Mouse (Mus musculus): ENCODE results near the gene Mark2. TPM values are rescaled to one million over a fixed set of nuclear protein-coding genes. Genes with fewer than 3 reads are reported as not detected.
A peak's percentile ranks its signal among the peaks of the same experiment; 100 is the strongest.

Gene Mark2
- polyA plus RNA-seq, 1 experiment = 17.9 TPM

GRCm38 (mm10) chr19:7302493-7302797 is 39.2 kb downstream of the Mark2 start:
- Histone ChIP-seq H3K4me1 (ENCODE audit: control insufficient read depth) (peaks cover 58% of the 10 kb centered on the region), H3K9me3 (ENCODE audit: control insufficient read depth, low read length) (no peaks in the 10 kb centered on the region), H3K27me3 (ENCODE audit: control insufficient read depth) (no peaks in the 10 kb centered on the region), H3K36me3 (ENCODE audit: control insufficient read depth) (peaks cover 56% of the 10 kb centered on the region), H3K4me3 (replicated peaks) (no peak overlapping the region)
- TF ChIP-seq TAL1 (IDR thresholded peaks at IDR 0.05; ENCODE audit: low read length) = no peak
- no peak for TF ChIP-seq GATA1 (IDR thresholded peaks at IDR 0.05; ENCODE audit: low read length)

- no peaks in the 10 kb centered on the region for H3K27me3 ChIP-seq (ENCODE audit: control insufficient read depth)
- no peak overlapping the region for H3K4me3 ChIP-seq (replicated peaks)
- no peaks in the 10 kb centered on the region for H3K9me3 ChIP-seq (ENCODE audit: control insufficient read depth, low read length)
- peaks cover 57% of the 10 kb centered on the region for H3K4me1 ChIP-seq (ENCODE audit: control insufficient read depth)
- H3K36me3 ChIP-seq (ENCODE audit: control insufficient read depth) = peaks cover 55% of the 10 kb centered on the region
- TF ChIP-seq GATA1 (IDR thresholded peaks at IDR 0.05; ENCODE audit: low read length) (no peak), TAL1 (IDR thresholded peaks at IDR 0.05; ENCODE audit: low read length) (no peak)
Measured at GRCm38 (mm10) chr19:7301647-7302492, 39.8 kb downstream of the Mark2 start.

- TF ChIP-seq TAL1 (IDR thresholded peaks at IDR 0.05; ENCODE audit: low read length) (no peak), GATA1 (IDR thresholded peaks at IDR 0.05; ENCODE audit: low read length) (no peak)
Measured at GRCm38 (mm10) chr19:7300078-7300477, 41.6 kb downstream of the Mark2 start.

GRCm38 (mm10) chr19:7299052-7299451 is 42.6 kb downstream of the Mark2 start:
- no peak for TF ChIP-seq GATA1 (IDR thresholded peaks at IDR 0.05; ENCODE audit: low read length)
- TF ChIP-seq TAL1 (IDR thresholded peaks at IDR 0.05; ENCODE audit: low read length) = no peak
- Histone ChIP-seq H3K27me3 (ENCODE audit: control insufficient read depth) (no peaks in the 10 kb centered on the region), H3K4me1 (ENCODE audit: control insufficient read depth) (peaks cover 62% of the 10 kb centered on the region), H3K36me3 (ENCODE audit: control insufficient read depth) (peaks cover 55% of the 10 kb centered on the region), H3K4me3 (replicated peaks) (no peak overlapping the region), H3K9me3 (ENCODE audit: control insufficient read depth, low read length) (no peaks in the 10 kb centered on the region)

More at GRCm38 (mm10) chr19:7300078-7300477, 41.6 kb downstream of the Mark2 start:
- Histone ChIP-seq H3K9me3 (ENCODE audit: control insufficient read depth, low read length) (no peaks in the 10 kb centered on the region), H3K4me3 (replicated peaks) (no peak overlapping the region), H3K36me3 (ENCODE audit: control insufficient read depth) (peaks cover 53% of the 10 kb centered on the region), H3K4me1 (ENCODE audit: control insufficient read depth) (peaks cover 55% of the 10 kb centered on the region), H3K27me3 (ENCODE audit: control insufficient read depth) (no peaks in the 10 kb centered on the region)

GRCm38 (mm10) chr19:7295959-7296358 is 45.7 kb downstream of the Mark2 start:
- no peak for TF ChIP-seq TAL1 (IDR thresholded peaks at IDR 0.05; ENCODE audit: low read length)
- no peak for TF ChIP-seq GATA1 (IDR thresholded peaks at IDR 0.05; ENCODE audit: low read length)
- Histone ChIP-seq H3K27me3 (ENCODE audit: control insufficient read depth) (no peaks in the 10 kb centered on the region), H3K36me3 (ENCODE audit: control insufficient read depth) (peaks cover 46% of the 10 kb centered on the region), H3K9me3 (ENCODE audit: control insufficient read depth, low read length) (no peaks in the 10 kb centered on the region), H3K4me3 (replicated peaks) (peak overlapping the region; percentile 65), H3K4me1 (ENCODE audit: control insufficient read depth) (peaks cover 62% of the 10 kb centered on the region)

- no peak for TF ChIP-seq TAL1 (IDR thresholded peaks at IDR 0.05; ENCODE audit: low read length)
- peak; percentile 35; the same call in 1 of the 2 replicates for TF ChIP-seq GATA1 (IDR thresholded peaks at IDR 0.05; ENCODE audit: low read length)
- Histone ChIP-seq H3K27me3 (ENCODE audit: control insufficient read depth) (no peaks in the 10 kb centered on the region), H3K9me3 (ENCODE audit: control insufficient read depth, low read length) (no peaks in the 10 kb centered on the region), H3K36me3 (ENCODE audit: control insufficient read depth) (peaks cover 52% of the 10 kb centered on the region), H3K4me1 (ENCODE audit: control insufficient read depth) (peaks cover 69% of the 10 kb centered on the region), H3K4me3 (replicated peaks) (peak overlapping the region; percentile 65)
Measured at GRCm38 (mm10) chr19:7295071-7295658, 46.5 kb downstream of the Mark2 start.

GRCm38 (mm10) chr19:7294098-7294876 is 47.4 kb downstream of the Mark2 start:
- H3K27me3 ChIP-seq (ENCODE audit: control insufficient read depth) = no peaks in the 10 kb centered on the region
- no peaks in the 10 kb centered on the region for H3K9me3 ChIP-seq (ENCODE audit: control insufficient read depth, low read length)
- peaks cover 55% of the 10 kb centered on the region for H3K36me3 ChIP-seq (ENCODE audit: control insufficient read depth)
- H3K4me1 ChIP-seq (ENCODE audit: control insufficient read depth) = peaks cover 64% of the 10 kb centered on the region
- TF ChIP-seq TAL1 (IDR thresholded peaks at IDR 0.05; ENCODE audit: low read length) = no peak
- no peak for TF ChIP-seq GATA1 (IDR thresholded peaks at IDR 0.05; ENCODE audit: low read length)
- H3K4me3 ChIP-seq (replicated peaks) = peak overlapping the region; percentile 65

- H3K4me1 ChIP-seq (ENCODE audit: control insufficient read depth) = peaks cover 51% of the 10 kb centered on the region
- peaks cover 60% of the 10 kb centered on the region for H3K36me3 ChIP-seq (ENCODE audit: control insufficient read depth)
- TF ChIP-seq TAL1 (IDR thresholded peaks at IDR 0.05; ENCODE audit: low read length) = no peak
- TF ChIP-seq GATA1 (IDR thresholded peaks at IDR 0.05; ENCODE audit: low read length) = no peak
- no peaks in the 10 kb centered on the region for H3K27me3 ChIP-seq (ENCODE audit: control insufficient read depth)
- no peak overlapping the region for H3K4me3 ChIP-seq (replicated peaks)
- H3K9me3 ChIP-seq (ENCODE audit: control insufficient read depth, low read length) = no peaks in the 10 kb centered on the region
Measured at GRCm38 (mm10) chr19:7291958-7292709, 49.5 kb downstream of the Mark2 start.

Data from erythroblast, embryonic 14.5 days (primary cell).